Mouse (Mus musculus) mesoderm, embryonic 11.5 days (tissue): ENCODE measurements around the gene Armc7.
A peak's percentile ranks its signal among the peaks of the same experiment; 100 is the strongest.
"Not testable (repeated sequence)": the region's sequence is repeated elsewhere in the genome, so short reads cannot be mapped to it uniquely, and the experiment has no call there.

ENCODE experiments used
- DNase-seq: peaks from one replicate; pipeline ENCODE4 v3.0.0-alpha.2; 2012; ENCODE audit warnings: low read depth, low spot score

Gene Armc7

GRCm38 (mm10) chr11:115490441-115491355, 15.2 kb downstream of the Armc7 start:
- no peak for DNase-seq

- DNase-seq = peak; percentile 73
These were observed 16.1 kb downstream of the Armc7 start, which contains the start of gene Nt5c for GRCm38 (mm10) chr11:115491356-115492083. Gene Nt5c, minus strand, starts transcription at chr11:115491862.

- no peak for DNase-seq
These were observed 16.9 kb downstream of the Armc7 start for GRCm38 (mm10) chr11:115492387-115492786.

GRCm38 (mm10) chr11:115496559-115496958, 21.1 kb downstream of the Armc7 start:
- DNase-seq = not testable (repeated sequence)

GRCm38 (mm10) chr11:115502636-115503035, 27.2 kb downstream of the Armc7 start:
- DNase-seq = no peak

GRCm38 (mm10) chr11:115506586-115506985, 31.1 kb downstream of the Armc7 start:
- no peak for DNase-seq

GRCm38 (mm10) chr11:115508061-115508460, 32.6 kb downstream of the Armc7 start:
- DNase-seq = no peak

GRCm38 (mm10) chr11:115509773-115510506, 34.5 kb downstream of the Armc7 start:
- DNase-seq = peak; percentile 29

GRCm38 (mm10) chr11:115510507-115510888, 35.0 kb downstream of the Armc7 start:
- no peak for DNase-seq

GRCm38 (mm10) chr11:115511121-115511520, 35.7 kb downstream of the Armc7 start:
- no peak for DNase-seq

- DNase-seq = no peak
These were observed 36.5 kb downstream of the Armc7 start for GRCm38 (mm10) chr11:115512004-115512403.

- no peak for DNase-seq
These were observed 37.1 kb downstream of the Armc7 start for GRCm38 (mm10) chr11:115512407-115513183.

- peak; percentile 66 for DNase-seq
These were observed 38.1 kb downstream of the Armc7 start for GRCm38 (mm10) chr11:115513271-115514237.

- DNase-seq = peak; percentile 97
These were observed 38.8 kb downstream of the Armc7 start, which contains the start of gene Jpt1 for GRCm38 (mm10) chr11:115514238-115514663. Gene Jpt1, minus strand, starts transcription at chr11:115514387.

- DNase-seq = no peak
These were observed 39.6 kb downstream of the Armc7 start for GRCm38 (mm10) chr11:115515021-115515420.

- no peak for DNase-seq
These were observed 41.5 kb downstream of the Armc7 start for GRCm38 (mm10) chr11:115516942-115517341.

GRCm38 (mm10) chr11:115518693-115519092, 43.2 kb downstream of the Armc7 start:
- DNase-seq = no peak

- no peak for DNase-seq
These were observed 44.1 kb downstream of the Armc7 start for GRCm38 (mm10) chr11:115519581-115519980.

- no peak for DNase-seq
These were observed 44.8 kb downstream of the Armc7 start for GRCm38 (mm10) chr11:115520218-115520617.

- no peak for DNase-seq
These were observed 45.6 kb downstream of the Armc7 start for GRCm38 (mm10) chr11:115521080-115521479.
